In genomic region chr10:11739574-11740368, GRCm38 (mm10) we compare ENCODE assay signal across 21 mouse cellular contexts.
DNase-seq lines count a peak whose midpoint lies in the region; ATAC-seq and TF ChIP-seq lines count a peak whose summit lies in the region.
"Had no signal": no experiment of that assay in that cellular context is flagged by ENCODE, and none has a peak within 500 bp of the region (broad histone marks: within the 10 kb centered on the region; RNA-seq: fewer than 3 reads in every experiment).

No protein-coding gene starts in this region.

- WGBS in lung, embryonic 14.5 days: 53% methylated on average over 5 of the region's 5 CpGs
- WGBS in embryonic facial prominence, embryonic 14.5 days: 61% methylated on average over 5 of the region's 5 CpGs
- WGBS in limb, embryonic 14.5 days: 35% methylated on average over 5 of the region's 5 CpGs

- H3K9me3 ChIP-seq in lung, embryonic 14.5 days (ENCODE audit: low read depth, low read length): no peaks in the 10 kb centered on the region
- H3K9me3 ChIP-seq in embryonic facial prominence, embryonic 14.5 days (ENCODE audit: control insufficient read depth, low read length): no peaks in the 10 kb centered on the region
- no peaks in the 10 kb centered on the region for H3K9me3 ChIP-seq in limb, embryonic 14.5 days (ENCODE audit: control insufficient read depth, low read length)
- H3K9me3 ChIP-seq: limb, embryonic 12.5 days; midbrain, embryonic 10.5 days had no signal

- no peak overlapping the region for H3K4me3 ChIP-seq in lung, embryonic 14.5 days (ENCODE audit: low read depth, low read length)
- H3K4me3 ChIP-seq in embryonic facial prominence, embryonic 14.5 days (ENCODE audit: low read depth, low read length): no peak overlapping the region
- no peak overlapping the region for H3K4me3 ChIP-seq in limb, embryonic 14.5 days (replicated peaks; ENCODE audit: low read length)
- H3K4me3 ChIP-seq: limb, embryonic 12.5 days; midbrain, embryonic 10.5 days; myocyte had no signal

- no peak for TF ChIP-seq POLR2A in limb, embryonic 14.5 days (IDR thresholded peaks at IDR 0.05; ENCODE audit: borderline replicate concordance, extremely low read depth, insufficient read depth, insufficient read length)

- no peaks in the 10 kb centered on the region for H3K27me3 ChIP-seq in lung, embryonic 14.5 days (ENCODE audit: insufficient read depth, low read length)
- H3K27me3 ChIP-seq in embryonic facial prominence, embryonic 14.5 days (replicated peaks; ENCODE audit: control insufficient read depth, insufficient read depth, low read length): no peaks in the 10 kb centered on the region
- H3K27me3 ChIP-seq in limb, embryonic 14.5 days (ENCODE audit: control insufficient read depth, insufficient read depth, low read length): no peaks in the 10 kb centered on the region
- H3K27me3 ChIP-seq: limb, embryonic 12.5 days; Patski had no signal

- no peak overlapping the region for H3K9ac ChIP-seq in lung, embryonic 14.5 days
- H3K9ac ChIP-seq in embryonic facial prominence, embryonic 14.5 days (ENCODE audit: low read depth, low read length): no peak overlapping the region
- H3K9ac ChIP-seq in limb, embryonic 14.5 days (ENCODE audit: low read depth, low read length, severe bottlenecking): no peak overlapping the region
- H3K9ac ChIP-seq: limb, embryonic 12.5 days; liver, postnatal 0 days had no signal

- no peaks in the 10 kb centered on the region for H3K36me3 ChIP-seq in lung, embryonic 14.5 days (ENCODE audit: insufficient read depth)
- H3K36me3 ChIP-seq in embryonic facial prominence, embryonic 14.5 days (ENCODE audit: control insufficient read depth, insufficient read depth, low read length): no peaks in the 10 kb centered on the region
- no peaks in the 10 kb centered on the region for H3K36me3 ChIP-seq in limb, embryonic 14.5 days (ENCODE audit: control insufficient read depth, insufficient read depth, low read length)
- H3K36me3 ChIP-seq: limb, embryonic 12.5 days; midbrain, embryonic 10.5 days had no signal

- no peaks in the 10 kb centered on the region for H3K4me1 ChIP-seq in lung, embryonic 14.5 days (ENCODE audit: insufficient read depth)
- H3K4me1 ChIP-seq in embryonic facial prominence, embryonic 14.5 days (ENCODE audit: control insufficient read depth, insufficient read depth, low read length): no peaks in the 10 kb centered on the region
- H3K4me1 ChIP-seq in limb, embryonic 14.5 days (ENCODE audit: control insufficient read depth, insufficient read depth, low read length): no peaks in the 10 kb centered on the region; the same call in 1 of the 2 replicates
- H3K4me1 ChIP-seq: midbrain, embryonic 10.5 days had no signal

- TF ChIP-seq CTCF in lung, embryonic 14.5 days (IDR thresholded peaks at IDR 0.05; ENCODE audit: low read depth): no peak

- peak; percentile 84 for ATAC-seq in frontal cortex, adult (ENCODE audit: low TSS enrichment)
- peak; percentile 58; the same call in 1 of the 2 replicates for ATAC-seq in lung, embryonic 14.5 days (ENCODE audit: insufficient read depth)
- ATAC-seq in embryonic facial prominence, embryonic 14.5 days (ENCODE audit: low read depth): peak; percentile 77
- peak; percentile 70 for ATAC-seq in limb, embryonic 14.5 days (ENCODE audit: low FRiP score, low read depth)
- ATAC-seq: activated CD4-positive, CD25-positive, alpha-beta regulatory T cell, adult 4 months; liver, postnatal 0 days; Patski had no signal

- H3K27ac ChIP-seq in lung, embryonic 14.5 days (ENCODE audit: low read depth): no peak overlapping the region
- H3K27ac ChIP-seq in embryonic facial prominence, embryonic 14.5 days (replicated peaks; ENCODE audit: low read depth, low read length): 0 out of 2 replicates have a peak overlapping the region, but pooled peaks have one; percentile 6
- H3K27ac ChIP-seq in limb, embryonic 14.5 days (replicated peaks; ENCODE audit: low read depth, low read length): no peak overlapping the region
- H3K27ac ChIP-seq: limb, embryonic 12.5 days; midbrain, embryonic 10.5 days had no signal

- no peak for DNase-seq in frontal cortex, postnatal 10 days (ENCODE audit: low spot score in 2 of 2)
- peak; percentile 23 for DNase-seq in lung, embryonic 14.5 days
- no peak for DNase-seq in lung, adult 18-20 months
- DNase-seq in embryonic facial prominence, embryonic 14.5 days (ENCODE audit: low spot score): peak; percentile 78
- peak; percentile 52 for DNase-seq in limb, embryonic 14.5 days (ENCODE audit: low spot score)
- DNase-seq in natural killer cell, adult 2 months (ENCODE audit: low spot score in 2 of 2): no peak
- DNase-seq in lung, postnatal 4 days: no peak
- DNase-seq: adrenal gland, postnatal 14 days; cerebellum, adult 8-10 months; heart, postnatal 14 days; kidney, adult 11 months; kidney, postnatal 14 days; liver, postnatal 0 days; lung, postnatal 36 days had no signal

- H3K4me2 ChIP-seq in lung, embryonic 14.5 days: no peak overlapping the region
- no peak overlapping the region for H3K4me2 ChIP-seq in embryonic facial prominence, embryonic 14.5 days (ENCODE audit: low read depth, low read length)
- no peak overlapping the region for H3K4me2 ChIP-seq in limb, embryonic 14.5 days (replicated peaks; ENCODE audit: low read depth, low read length, severe bottlenecking)
- H3K4me2 ChIP-seq: heart, embryonic 11.5 days; limb, embryonic 12.5 days had no signal

Comparison
In these comparisons a context has a peak if more than half of its experiments do, and no peak if none do; other contexts are left out.
1. DNase-seq: peak in lung, embryonic 14.5 days (single experiment), embryonic facial prominence, embryonic 14.5 days (single experiment) and limb, embryonic 14.5 days (single experiment); none in frontal cortex, postnatal 10 days (0 of 2), lung, adult 18-20 months (0 of 2), natural killer cell, adult 2 months (0 of 2) and lung, postnatal 4 days (0 of 2).
2. Peak in every context shown above with its lines, with median percentiles within 50 percentile points of each other: ATAC-seq.